Mouse (Mus musculus): Measurements from ENCODE around the gene Cox7a1. TPM values are rescaled to one million over a fixed set of nuclear protein-coding genes. Genes with fewer than 3 reads are reported as not detected.
"Not testable (repeated sequence)": the region's sequence is repeated elsewhere in the genome, so short reads cannot be mapped to it uniquely, and the experiment has no call there.

Cox7a1 gene
- polyA plus RNA-seq, 1 experiment from 2014 or later = 13.8 TPM

GRCm38 (mm10) chr7:30170283-30170951, 13.5 kb upstream of the Cox7a1 start:
- Histone ChIP-seq H3K4me1 (0 out of 2 replicates have a peak, but pooled peaks cover 6% of the 10 kb centered on the region), H3K4me2 (peak overlapping the region; percentile 62), H3K27ac (peak overlapping the region; percentile 81; the same call in 1 of the 2 replicates), H3K36me3 (peaks cover 19% of the 10 kb centered on the region), H3K27me3 (replicated peaks) (no peaks in the 10 kb centered on the region), H3K4me3 (replicated peaks) (peak overlapping the region; percentile 60), H3K9ac (peak overlapping the region; percentile 17; the same call in 1 of the 2 replicates), H3K9me3 (0 out of 2 replicates have a peak, but pooled peaks cover 4% of the 10 kb centered on the region)
- ATAC-seq (ENCODE audit: insufficient read depth, low FRiP score, low read depth) = no peak; the same call in 1 of the 2 replicates
- WGBS = 18% methylated on average over 11 of the region's 11 CpGs

GRCm38 (mm10) chr7:30176474-30176873, 7.5 kb upstream of the Cox7a1 start:
- H3K4me1 ChIP-seq = no peaks in the 10 kb centered on the region
- WGBS = 78% methylated on average over 12 of the region's 12 CpGs
- no peak overlapping the region for H3K27ac ChIP-seq
- H3K4me3 ChIP-seq (replicated peaks) = no peak overlapping the region
- H3K4me2 ChIP-seq = no peak overlapping the region
- H3K27me3 ChIP-seq (replicated peaks) = no peaks in the 10 kb centered on the region
- no peak overlapping the region for H3K9ac ChIP-seq
- H3K9me3 ChIP-seq = no peaks in the 10 kb centered on the region
- peaks cover 12% of the 10 kb centered on the region; the same call in 1 of the 2 replicates for H3K36me3 ChIP-seq
- no peak for ATAC-seq (ENCODE audit: insufficient read depth, low FRiP score, low read depth)

- Histone ChIP-seq H3K36me3 (peaks cover 12% of the 10 kb centered on the region; the same call in 1 of the 2 replicates), H3K4me2 (no peak overlapping the region), H3K4me3 (replicated peaks) (no peak overlapping the region), H3K9me3 (no peaks in the 10 kb centered on the region), H3K27me3 (replicated peaks) (no peaks in the 10 kb centered on the region), H3K9ac (no peak overlapping the region), H3K4me1 (no peaks in the 10 kb centered on the region), H3K27ac (no peak overlapping the region)
- 79% methylated on average over 11 of the region's 11 CpGs for WGBS
- ATAC-seq (ENCODE audit: insufficient read depth, low FRiP score, low read depth) = no peak
Measured at GRCm38 (mm10) chr7:30178256-30178655, 5.7 kb upstream of the Cox7a1 start.

- Histone ChIP-seq H3K4me1 (peaks cover 10% of the 10 kb centered on the region), H3K4me2 (no peak overlapping the region), H3K4me3 (replicated peaks) (no peak overlapping the region), H3K27ac (no peak overlapping the region), H3K27me3 (replicated peaks) (no peaks in the 10 kb centered on the region), H3K9ac (no peak overlapping the region), H3K36me3 (peaks cover 13% of the 10 kb centered on the region; the same call in 1 of the 2 replicates), H3K9me3 (no peaks in the 10 kb centered on the region)
- WGBS = 3% methylated on average over 4 of the region's 4 CpGs
- no peak for ATAC-seq (ENCODE audit: insufficient read depth, low FRiP score, low read depth)
Measured at GRCm38 (mm10) chr7:30181308-30181707, 2.6 kb upstream of the Cox7a1 start.

- 92% methylated on average over 10 of the region's 10 CpGs for WGBS
- H3K27me3 ChIP-seq (replicated peaks); ATAC-seq (ENCODE audit: insufficient read depth, low FRiP score, low read depth); H3K4me2 ChIP-seq; H3K9me3 ChIP-seq; H3K9ac ChIP-seq; H3K4me3 ChIP-seq (replicated peaks); H3K27ac ChIP-seq; H3K4me1 ChIP-seq: not testable (repeated sequence)
- H3K36me3 ChIP-seq = peaks cover 19% of the 10 kb centered on the region
Measured at GRCm38 (mm10) chr7:30181929-30182328, 2.0 kb upstream of the Cox7a1 start.

- H3K9ac ChIP-seq; H3K4me3 ChIP-seq (replicated peaks); H3K27me3 ChIP-seq (replicated peaks); H3K4me2 ChIP-seq; ATAC-seq (ENCODE audit: insufficient read depth, low FRiP score, low read depth); H3K9me3 ChIP-seq; H3K27ac ChIP-seq; H3K4me1 ChIP-seq: not testable (repeated sequence)
- H3K36me3 ChIP-seq = peaks cover 21% of the 10 kb centered on the region
- WGBS = 71% methylated on average over 7 of the region's 7 CpGs
Measured at GRCm38 (mm10) chr7:30183189-30183588, 755 bp upstream of the Cox7a1 start.

- Histone ChIP-seq H3K9ac (no peak overlapping the region), H3K4me2 (peak overlapping the region; percentile 56; the same call in 1 of the 2 replicates), H3K36me3 (peaks cover 28% of the 10 kb centered on the region), H3K27me3 (replicated peaks) (no peaks in the 10 kb centered on the region), H3K4me3 (replicated peaks) (no peak overlapping the region), H3K27ac (0 out of 2 replicates have a peak overlapping the region, but pooled peaks have one; percentile 49), H3K9me3 (no peaks in the 10 kb centered on the region), H3K4me1 (peaks cover 10% of the 10 kb centered on the region)
- WGBS = 72% methylated on average over 13 of the region's 13 CpGs
- ATAC-seq (ENCODE audit: insufficient read depth, low FRiP score, low read depth) = no peak
Measured at GRCm38 (mm10) chr7:30184641-30185348, 851 bp downstream of the Cox7a1 start.

- peaks cover 50% of the 10 kb centered on the region for H3K36me3 ChIP-seq
- no peaks in the 10 kb centered on the region for H3K9me3 ChIP-seq
- no peak overlapping the region for H3K4me3 ChIP-seq (replicated peaks)
- no peaks in the 10 kb centered on the region for H3K27me3 ChIP-seq (replicated peaks)
- WGBS = 81% methylated on average over 12 of the region's 12 CpGs
- no peak overlapping the region for H3K4me2 ChIP-seq
- no peak for ATAC-seq (ENCODE audit: insufficient read depth, low FRiP score, low read depth)
- no peak overlapping the region for H3K9ac ChIP-seq
- H3K27ac ChIP-seq = no peak overlapping the region
- H3K4me1 ChIP-seq = peaks cover 20% of the 10 kb centered on the region
Measured at GRCm38 (mm10) chr7:30188344-30189115, 4.6 kb downstream of the Cox7a1 start.

GRCm38 (mm10) chr7:30189116-30189491, 5.2 kb downstream of the Cox7a1 start:
- Histone ChIP-seq H3K9me3 (no peaks in the 10 kb centered on the region), H3K36me3 (peaks cover 50% of the 10 kb centered on the region), H3K27ac (no peak overlapping the region), H3K27me3 (replicated peaks) (no peaks in the 10 kb centered on the region), H3K4me2 (no peak overlapping the region), H3K4me1 (peaks cover 18% of the 10 kb centered on the region), H3K4me3 (replicated peaks) (no peak overlapping the region), H3K9ac (no peak overlapping the region)
- WGBS = 82% methylated on average over 4 of the region's 4 CpGs
- no peak for ATAC-seq (ENCODE audit: insufficient read depth, low FRiP score, low read depth)

- no peak overlapping the region for H3K4me3 ChIP-seq (replicated peaks)
- H3K9me3 ChIP-seq = no peaks in the 10 kb centered on the region
- WGBS = 86% methylated on average over 12 of the region's 12 CpGs
- H3K36me3 ChIP-seq = peaks cover 38% of the 10 kb centered on the region
- no peak for ATAC-seq (ENCODE audit: insufficient read depth, low FRiP score, low read depth)
- no peak overlapping the region for H3K4me2 ChIP-seq
- no peak overlapping the region for H3K27ac ChIP-seq
- H3K4me1 ChIP-seq = peaks cover 19% of the 10 kb centered on the region
- no peak overlapping the region for H3K9ac ChIP-seq
- no peaks in the 10 kb centered on the region for H3K27me3 ChIP-seq (replicated peaks)
Measured at GRCm38 (mm10) chr7:30192088-30192487, 8.1 kb downstream of the Cox7a1 start.

GRCm38 (mm10) chr7:30193013-30193412, 9.1 kb downstream of the Cox7a1 start:
- 31% methylated on average over 9 of the region's 9 CpGs for WGBS

More at GRCm38 (mm10) chr7:30193013-30193412, 9.1 kb downstream of the Cox7a1 start:
- H3K27me3 ChIP-seq (replicated peaks) = no peaks in the 10 kb centered on the region
- H3K36me3 ChIP-seq = peaks cover 32% of the 10 kb centered on the region
- H3K4me3 ChIP-seq (replicated peaks) = peak overlapping the region; percentile 86
- H3K4me1 ChIP-seq = peaks cover 22% of the 10 kb centered on the region
- H3K9me3 ChIP-seq = no peaks in the 10 kb centered on the region
- peak overlapping the region; percentile 68 for H3K4me2 ChIP-seq
- ATAC-seq (ENCODE audit: insufficient read depth, low FRiP score, low read depth) = no peak
- peak overlapping the region; percentile 94; the same call in 1 of the 2 replicates for H3K27ac ChIP-seq
- no peak overlapping the region for H3K9ac ChIP-seq

Measured in stomach, embryonic 15.5 days (tissue).